Mouse (Mus musculus) regulatory T cell (primary cell): Measurements from ENCODE around the gene Gm20661.

Source experiments
- in situ Hi-C: fragments of 300-600 bp; cut with MboI, MseI; formaldehyde crosslinking; loops from one replicate; pipeline ENCODE4 v1.15.1; 2025; ENCODE audit warnings: high pct_unique_total_duplicates

The Gm20661 gene

DNA sequence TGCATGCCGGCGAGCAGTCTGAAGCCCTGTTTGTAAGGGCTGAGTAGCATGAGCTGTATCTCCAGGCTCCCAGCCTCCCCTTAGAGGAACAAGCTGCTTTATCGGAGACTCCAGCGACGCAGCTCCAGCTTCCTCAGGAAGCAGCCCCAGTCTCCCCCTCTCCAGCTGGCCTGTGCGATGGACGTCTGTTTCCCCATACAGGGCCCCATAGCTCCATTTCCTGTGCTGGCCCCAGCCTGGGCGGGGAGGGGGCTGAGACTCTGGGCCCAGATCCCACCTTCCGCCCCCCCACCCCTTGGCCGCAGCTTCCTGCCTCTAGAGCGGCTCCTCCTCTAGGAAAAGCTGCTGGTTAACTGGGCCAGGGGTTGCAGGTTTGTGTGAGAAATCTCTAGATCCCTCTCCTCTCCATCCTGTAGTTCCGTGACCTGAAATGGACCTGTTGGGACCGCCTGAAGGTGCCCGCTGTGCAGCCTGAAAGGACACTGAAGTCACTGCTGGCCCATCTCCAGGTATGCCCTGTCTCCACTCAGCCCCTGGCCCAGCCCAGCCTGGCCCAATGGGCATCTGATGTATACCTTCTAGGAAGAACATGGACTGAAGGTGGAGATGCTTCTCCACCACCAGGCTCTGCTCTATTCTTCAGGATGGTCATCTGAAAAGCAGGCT is at the start of gene Gm20661:
Gene Gm20661 (plus strand): TSS at position 378 of the 666 bp plus-strand sequence.
- in situ Hi-C loops = no loop called here

DNA sequence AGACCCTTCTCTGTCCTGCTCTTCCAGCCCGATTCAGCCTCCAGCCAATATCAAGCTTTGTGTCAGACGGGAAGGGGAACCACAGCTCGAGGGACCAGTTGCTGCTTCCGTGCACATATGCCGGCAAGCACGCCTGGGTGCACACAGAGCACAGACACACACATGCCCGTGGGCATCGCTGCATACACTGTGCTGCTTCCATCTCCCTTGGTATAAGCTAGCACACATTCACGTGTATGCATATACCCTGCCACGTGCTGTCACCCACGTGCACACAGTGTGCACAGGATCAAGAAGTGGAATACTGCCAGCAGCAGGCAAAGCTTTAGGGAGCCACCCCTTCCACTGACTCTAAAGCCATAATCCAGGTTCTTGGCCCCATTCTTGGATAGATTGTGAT is 48.7 kb upstream of the Gm20661 start:
- in situ Hi-C loops = no loop called here

DNA sequence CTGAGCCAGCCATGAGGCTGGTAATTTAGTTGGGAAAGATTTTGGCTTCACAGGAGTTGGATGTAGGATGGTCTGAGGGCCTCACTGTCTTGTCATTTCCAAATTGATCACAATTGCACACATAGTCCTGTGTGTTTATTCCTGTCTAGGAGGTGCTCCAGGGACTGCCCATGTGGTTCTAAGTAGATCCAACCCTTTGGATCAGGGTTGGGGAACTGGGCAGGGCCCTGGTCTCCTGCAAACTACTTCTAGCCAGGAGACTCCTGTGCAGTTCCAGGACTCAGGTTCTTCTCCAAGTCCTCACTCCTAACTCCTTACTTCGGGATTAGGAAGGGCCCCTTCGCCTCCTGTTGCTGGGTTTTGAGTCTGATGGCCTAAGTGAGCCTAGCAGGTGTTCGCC is 47.5 kb upstream of the Gm20661 start, which contains the start of gene Camkv:
Gene Camkv (plus strand): TSS at position 301 of the 400 bp plus-strand sequence.
- in situ Hi-C loops = no loop called here

DNA sequence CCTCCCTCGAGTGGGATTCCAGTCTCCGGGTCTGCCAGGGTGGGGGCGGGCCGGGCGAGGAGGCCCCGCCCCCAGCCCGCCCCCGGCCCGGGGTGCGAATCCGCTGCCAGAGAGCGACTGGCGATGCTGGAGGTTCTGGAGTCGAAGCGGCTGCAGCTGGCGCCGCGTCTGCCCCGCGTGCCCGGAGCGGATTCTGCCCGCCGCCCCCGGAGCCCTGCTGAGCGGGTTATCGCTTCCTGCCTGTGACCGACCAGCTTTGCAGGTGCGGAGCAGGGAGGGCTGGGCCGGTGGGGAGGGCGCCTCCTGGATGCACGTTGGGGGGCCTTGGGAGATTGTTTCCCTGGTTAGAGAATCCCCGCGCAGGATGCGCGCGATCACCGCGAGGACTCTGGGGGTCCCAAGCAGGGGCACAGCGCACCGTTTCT is 47.1 kb upstream of the Gm20661 start:
- in situ Hi-C loops = no loop called here

DNA sequence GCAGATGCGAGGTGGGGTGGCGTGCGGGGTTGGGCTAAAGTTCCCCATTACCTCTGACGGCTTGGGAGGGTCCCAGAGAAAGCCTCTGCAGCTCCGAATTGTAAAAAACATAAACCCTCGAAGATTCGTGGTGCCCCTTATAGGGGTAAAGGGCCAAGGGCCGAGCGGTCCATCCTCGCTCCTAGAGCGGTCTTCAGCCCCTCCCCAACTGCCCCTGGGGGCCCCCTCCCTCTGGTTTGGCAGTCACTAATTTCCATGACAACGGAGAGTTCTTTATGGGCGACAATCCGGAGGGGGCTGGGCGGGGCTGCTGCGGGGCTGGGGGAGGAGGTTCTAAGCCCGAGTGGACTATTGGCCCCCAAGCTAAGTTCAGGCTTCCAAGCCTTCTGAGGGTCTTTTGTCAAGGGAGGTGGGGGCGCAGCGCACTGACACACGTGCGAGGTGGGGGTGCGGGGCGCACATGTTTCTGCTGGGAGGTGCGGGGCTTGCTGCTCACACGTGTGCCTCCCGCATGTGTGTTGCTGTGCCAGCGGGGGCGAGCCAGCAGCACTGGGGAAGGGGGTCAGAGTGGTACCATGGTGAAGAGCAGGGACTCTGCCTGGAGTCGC is 46.5 kb upstream of the Gm20661 start:
- in situ Hi-C loops = no loop called here

DNA sequence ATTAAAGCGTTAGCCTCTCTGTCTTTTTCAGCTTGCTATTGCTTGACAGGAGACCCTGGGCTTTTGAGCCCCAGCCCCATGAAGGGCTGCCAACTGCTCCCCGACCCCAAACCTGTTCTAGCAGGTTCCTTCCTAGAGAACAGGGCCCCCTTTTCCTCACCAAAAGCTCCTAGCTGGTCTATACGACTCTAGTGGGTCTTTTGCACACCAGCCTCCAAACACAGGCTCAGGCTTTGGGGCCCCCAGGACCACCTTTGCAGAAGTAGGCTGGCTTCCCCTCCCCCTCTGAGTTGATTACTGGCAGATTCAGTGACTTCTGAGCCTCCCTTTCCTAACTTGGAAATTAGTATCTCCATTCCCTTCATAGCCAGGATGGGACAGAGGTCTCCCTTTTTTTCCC is 46.0 kb upstream of the Gm20661 start:
- in situ Hi-C loops = no loop called here

DNA sequence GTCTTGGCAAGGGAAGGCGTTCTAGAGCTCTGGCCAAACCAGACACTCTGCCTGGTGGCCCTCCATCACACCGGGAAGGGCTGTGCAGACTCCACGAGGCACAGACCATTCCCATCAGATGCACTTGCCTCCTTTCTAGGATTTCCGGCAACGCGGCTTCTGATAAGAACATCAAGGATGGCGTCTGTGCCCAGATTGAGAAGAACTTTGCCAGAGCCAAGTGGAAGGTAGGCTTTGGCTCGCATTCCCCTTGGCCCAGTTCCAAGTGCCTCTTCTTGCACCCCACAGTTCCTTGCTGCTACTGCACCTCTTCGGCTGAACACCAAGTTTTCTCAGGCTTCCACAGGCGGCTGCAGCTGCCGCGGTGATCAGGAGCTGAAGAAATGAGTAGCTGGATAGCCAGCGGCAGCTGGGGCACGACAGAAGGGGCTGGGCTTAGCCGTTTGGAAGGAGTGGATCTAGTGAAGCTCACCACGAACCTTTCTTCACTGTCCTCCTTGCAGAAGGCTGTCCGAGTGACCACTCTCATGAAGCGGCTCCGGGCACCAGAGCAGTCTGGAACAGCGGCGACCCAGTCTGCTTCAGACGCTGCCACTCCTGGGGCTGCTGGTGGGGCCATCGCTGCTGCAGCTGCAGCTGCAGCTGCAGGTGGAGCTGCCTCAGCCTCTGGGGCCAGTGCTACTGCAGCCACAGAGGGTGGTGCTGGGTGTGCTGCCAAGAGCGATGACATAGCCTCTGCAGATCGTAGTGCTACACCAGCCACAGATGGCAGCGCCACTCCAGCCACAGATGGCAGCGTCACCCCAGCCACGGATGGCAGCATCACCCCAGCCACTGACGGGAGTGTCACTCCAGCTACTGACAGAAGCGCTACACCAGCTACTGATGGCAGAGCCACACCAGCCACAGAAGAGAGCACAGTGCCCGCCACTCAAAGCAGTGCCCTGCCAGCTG is 35.3 kb upstream of the Gm20661 start:
- in situ Hi-C loops = no loop called here

DNA sequence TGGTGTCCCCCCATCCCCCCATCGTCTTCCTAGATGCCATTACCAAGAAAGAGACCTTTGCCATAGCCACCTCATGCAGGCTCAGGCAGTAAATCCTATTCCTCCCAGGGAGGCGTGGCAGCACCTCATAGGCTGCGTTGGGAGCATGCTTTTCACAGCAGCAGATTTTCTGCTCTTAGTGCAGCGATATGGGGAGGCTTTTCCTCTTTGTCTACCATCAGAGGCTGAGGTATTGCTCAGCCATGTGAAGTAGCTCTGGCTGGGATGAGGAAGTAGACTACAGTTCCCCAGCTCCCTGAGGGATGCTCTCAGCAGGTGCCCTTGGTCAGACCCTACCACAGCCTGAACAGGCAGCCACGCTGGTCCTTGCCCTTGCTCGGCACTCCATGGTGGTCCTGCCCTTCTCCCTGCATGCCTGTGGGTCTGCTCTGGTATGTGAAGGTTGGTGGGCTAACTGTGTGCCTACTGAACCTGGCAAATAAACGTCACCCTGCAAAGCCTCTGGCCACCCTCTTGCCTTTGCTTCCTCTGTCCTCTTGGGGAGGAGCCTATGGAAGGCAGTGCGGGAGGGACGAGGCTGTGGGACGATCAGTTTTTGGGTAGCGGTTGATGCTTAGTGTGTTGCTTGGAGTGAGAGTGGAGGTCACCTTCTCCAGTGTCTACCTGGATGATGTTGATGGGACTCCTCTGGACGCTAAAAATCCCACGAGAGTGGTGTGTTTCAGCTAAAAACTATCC is 33.5 kb upstream of the Gm20661 start:
- in situ Hi-C loops = no loop called here

DNA sequence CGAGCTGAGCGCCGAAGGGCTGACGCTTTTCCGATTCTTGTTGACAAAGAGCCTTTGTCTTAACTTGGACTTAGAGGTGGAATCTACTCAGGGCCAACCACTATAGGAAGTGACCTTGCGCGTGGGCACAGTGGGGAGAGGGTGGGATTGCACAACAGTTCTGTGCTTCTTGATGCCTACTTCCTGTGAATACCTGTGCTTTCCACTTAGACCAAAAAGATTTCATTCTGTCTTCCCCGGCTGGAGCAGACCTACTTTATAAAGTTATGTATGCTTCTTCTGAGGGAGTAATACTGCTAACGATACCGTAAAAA is 33.0 kb upstream of the Gm20661 start, which contains the start of gene Traip:
Gene Traip (plus strand): TSS at position 215 of the 314 bp plus-strand sequence.
- in situ Hi-C loops = no loop called here

DNA sequence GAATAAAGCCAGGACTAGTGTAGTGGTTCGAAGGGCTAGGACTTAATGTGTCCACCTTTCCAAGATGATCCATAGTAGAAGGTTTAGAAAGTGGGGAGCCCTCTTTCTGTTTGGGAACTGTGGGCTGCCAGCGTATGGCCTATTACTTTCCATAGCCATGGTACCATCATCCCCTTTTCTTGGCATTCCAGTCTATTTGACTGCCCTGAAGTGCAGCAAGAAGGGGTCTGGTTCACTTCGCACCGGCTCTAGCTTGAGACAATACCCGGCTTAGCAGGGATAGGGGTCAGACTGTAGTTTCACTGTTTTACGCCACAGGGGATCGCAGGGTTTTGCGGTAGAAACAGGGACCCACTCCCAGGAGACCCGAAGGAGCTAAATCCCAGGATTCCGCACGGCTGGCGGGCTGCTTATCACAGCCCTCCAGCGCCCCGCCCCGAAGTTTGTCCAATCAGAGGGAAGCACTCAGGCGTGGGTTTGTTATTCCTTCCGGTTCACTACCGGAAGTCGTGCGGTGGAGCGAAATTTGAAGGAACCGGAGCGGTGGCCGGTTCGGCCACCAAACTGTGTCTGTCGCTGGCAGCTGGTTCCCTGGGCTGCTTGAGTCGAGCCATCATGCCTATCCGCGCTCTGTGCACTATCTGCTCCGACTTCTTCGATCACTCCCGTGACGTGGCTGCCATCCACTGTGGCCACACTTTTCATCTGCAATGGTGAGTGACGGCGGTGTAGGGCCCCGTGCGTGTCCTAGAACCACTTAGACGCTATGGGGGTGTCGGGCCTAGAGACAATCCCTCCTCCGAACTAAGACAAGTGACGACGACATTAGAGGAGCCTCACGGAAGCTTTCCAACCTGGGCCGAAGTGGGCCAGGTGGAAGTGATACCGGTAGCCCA is 32.1 kb upstream of the Gm20661 start:
- in situ Hi-C loops = no loop called here

DNA sequence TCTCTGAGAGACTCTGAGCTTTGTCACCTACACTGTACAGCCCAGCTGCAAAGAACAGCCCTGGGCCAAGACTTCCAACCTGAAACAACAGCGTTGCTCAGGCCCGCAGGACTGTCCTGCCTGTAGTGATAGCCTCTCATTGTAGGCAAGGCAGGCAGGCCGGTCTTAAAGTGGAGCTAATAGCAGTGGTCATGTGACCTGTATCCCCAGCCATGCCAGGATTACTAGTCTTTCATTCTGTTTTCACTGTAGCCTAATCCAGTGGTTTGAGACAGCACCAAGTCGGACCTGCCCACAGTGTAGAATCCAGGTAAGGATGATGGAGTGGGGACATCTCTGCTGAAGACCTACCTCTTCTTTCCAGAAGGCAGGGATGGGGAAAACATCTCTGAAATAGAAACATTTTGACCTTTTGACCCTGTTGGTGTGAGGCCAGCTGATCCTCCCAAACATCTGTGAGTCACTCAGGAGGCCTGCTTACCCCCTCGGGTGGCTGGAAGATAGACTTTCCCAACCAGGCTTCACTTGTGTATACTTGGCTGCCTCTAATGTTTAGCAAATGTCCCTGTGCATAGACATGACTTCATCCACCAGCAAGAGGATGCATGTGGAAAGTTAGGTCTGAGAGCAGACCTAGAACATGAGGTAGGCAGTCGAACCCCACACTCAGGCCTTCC is 27.1 kb upstream of the Gm20661 start:
- in situ Hi-C loops = no loop called here

DNA sequence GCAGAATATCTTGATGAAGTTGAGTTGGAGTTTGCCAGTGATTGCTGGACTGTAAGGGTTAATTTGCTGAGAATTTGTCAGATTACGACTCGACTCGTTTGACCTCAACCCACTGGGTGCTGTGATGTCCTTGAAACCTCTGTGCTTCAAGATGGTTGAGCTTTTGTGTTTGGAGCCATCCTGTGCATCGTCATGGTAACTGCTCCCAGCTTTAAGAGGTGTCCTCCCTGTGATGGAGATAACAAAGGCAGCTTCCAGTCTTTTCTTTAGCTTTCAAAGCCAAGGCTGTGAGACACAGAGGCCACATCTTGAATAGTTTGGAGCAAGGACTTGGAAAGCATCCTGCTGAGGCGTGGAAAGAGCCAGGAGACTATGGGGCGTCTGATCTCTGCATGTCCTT is 25.7 kb upstream of the Gm20661 start:
- in situ Hi-C loops = no loop called here

DNA sequence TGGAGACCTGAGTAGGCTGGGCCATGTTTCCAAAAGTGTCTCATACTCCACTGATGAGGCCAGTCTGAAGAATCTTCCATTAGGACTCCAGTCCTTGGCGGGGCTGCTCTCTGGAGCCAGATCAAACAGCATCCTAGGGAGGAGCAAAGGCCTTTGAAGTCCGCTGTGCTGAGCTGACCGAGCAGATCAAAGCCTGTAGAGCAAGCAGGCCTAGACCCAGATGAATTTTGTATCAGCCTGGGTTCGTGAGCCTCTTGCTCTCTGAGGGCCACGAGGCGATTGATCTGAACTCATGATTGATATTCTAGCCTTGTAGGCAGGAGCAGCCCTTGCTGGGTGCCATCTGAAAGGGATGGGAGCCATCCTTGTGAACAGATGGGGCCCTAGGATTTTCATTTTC is 23.0 kb upstream of the Gm20661 start:
- in situ Hi-C loops = no loop called here

DNA sequence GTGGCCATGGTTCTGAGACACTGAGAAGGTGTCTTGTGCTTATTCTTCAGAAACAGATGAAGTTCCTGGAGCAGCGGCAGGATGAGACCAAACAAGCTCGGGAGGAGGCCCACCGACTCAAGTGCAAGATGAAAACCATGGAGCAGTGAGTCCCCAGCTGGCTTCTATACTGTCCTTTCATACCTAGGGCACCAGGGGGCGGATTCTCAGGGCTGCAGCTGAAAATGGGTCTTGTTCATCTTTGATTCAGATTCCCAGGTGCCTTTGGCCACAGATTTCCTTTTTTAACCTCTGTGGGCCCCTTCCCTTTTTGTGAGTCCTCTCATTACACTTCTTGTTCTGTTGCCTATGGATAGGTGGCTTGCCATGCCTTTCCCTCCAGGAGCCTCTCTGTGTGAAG is 21.9 kb upstream of the Gm20661 start:
- in situ Hi-C loops = no loop called here

DNA sequence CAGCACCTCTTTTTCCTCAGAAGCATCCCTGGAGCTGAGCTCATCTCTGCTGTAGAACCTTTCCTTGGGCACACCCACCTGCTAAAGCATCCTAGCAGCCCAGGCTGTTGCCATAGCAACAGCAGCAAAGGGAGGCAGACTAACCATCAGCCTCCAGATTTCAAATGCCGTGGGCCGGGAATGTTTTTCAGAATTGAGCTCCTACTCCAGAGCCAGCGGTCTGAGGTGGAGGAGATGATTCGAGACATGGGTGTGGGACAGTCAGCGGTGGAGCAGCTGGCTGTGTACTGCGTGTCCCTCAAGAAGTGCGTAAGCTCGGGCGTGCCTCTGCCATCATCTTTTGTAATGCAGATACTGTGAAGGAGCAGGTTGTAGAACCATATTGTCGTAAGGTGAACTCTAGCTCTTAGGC is 21.5 kb upstream of the Gm20661 start:
- in situ Hi-C loops = no loop called here

DNA sequence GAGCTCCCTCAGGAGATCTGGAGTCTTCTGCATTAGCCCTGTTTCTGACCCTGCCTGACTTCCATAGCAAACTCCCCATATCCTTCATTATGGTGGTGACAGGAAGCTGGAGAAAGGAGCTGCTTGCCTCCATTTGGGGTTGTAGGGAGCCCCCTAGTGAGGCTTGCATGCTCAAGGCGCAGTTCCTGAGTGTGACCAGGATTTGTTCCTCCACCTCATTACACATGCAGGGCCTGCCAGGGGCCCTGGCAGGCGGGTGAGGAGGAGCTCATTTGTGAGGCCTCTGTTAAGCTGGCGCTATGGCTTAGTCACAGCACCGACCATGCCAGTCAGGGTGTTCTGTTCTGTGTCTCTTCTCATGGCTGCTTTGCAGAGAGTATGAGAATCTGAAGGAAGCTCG is 21.0 kb upstream of the Gm20661 start:
- in situ Hi-C loops = no loop called here

DNA sequence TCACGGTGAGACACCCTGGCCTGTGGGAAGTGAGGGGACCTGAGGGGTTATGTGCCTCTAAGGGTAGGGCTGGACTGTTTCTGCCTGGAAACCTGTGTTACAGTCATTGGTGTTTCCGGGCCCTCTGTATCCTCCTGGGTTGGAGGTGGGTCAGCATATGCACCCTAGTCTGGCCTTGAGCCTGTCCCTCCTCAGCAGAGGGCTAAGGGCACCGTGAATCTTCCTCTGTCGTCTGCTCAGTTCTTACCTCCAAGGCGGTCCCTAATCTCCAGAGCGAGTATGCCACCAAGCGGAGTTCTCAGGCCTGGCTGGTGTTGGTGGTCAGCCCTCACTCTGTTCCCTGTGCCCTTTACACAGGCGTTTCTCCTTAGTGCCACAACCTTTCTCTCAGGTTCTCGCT is 19.9 kb upstream of the Gm20661 start:
- in situ Hi-C loops = no loop called here

DNA sequence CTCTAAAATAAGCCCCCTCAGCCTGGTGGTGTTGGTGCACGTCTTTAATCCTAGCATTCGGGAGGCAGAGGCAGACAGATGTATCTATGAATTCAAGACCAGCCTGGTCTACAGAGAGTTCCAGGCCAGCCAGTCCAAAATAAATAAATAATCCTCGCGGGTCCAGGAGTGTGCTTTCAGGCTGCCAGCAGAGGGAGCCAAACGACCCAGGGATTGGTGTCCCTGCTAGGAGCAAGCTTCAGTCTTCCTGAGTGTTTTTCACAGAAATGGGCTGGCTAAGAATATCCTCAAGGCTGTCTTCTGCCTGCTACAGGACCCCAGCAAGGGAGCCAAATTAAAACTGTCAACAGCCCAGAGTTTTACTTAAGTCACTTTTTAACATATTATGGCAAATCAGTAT is 19.2 kb upstream of the Gm20661 start:
- in situ Hi-C loops = no loop called here

DNA sequence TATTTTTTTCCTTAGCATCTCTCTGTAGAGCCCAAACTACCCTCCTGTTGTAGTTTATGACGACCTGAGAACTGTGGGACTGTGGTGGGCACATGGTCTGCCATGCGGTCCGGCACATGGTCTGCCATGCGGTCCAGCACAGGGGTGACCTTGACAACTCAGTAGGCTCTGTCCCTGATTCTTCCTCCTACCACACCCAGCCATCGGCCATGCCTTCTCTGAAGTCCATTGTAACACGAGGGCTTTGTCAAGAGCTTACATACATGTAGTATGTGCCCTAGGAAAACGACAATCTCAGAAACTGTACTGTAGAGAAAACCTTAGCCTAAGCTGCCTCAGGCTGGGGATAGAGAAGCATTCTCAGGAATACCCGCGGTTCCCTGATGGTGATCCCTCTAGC is 18.2 kb upstream of the Gm20661 start:
- in situ Hi-C loops = loop anchor here (5.0 kb wide), 1 partner anchor 103 kb away; no protein-coding TSS in a partner anchor

DNA sequence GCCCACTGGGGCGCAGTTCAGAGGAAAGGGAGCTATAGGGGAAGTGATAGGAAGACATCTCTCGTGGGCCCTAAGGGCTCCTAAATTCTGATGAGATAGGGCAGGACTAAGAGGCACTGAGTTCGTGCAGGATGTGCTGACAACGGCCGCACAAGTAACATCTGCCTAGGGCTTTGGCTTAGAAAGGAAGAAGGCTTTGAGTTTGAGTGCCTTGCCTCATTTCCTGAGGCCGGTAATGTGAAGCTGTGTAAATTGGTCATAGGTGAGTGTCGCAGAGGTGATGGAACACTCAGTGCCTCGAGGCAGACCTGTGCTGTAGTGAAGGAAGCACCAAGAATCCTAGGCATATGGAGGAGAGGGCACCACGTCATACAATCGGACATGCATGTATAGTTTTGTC is 16.2 kb upstream of the Gm20661 start:
- in situ Hi-C loops = loop anchor here (5.0 kb wide), 1 partner anchor 101 kb away; no protein-coding TSS in a partner anchor
